27 mouse cellular contexts compared by ENCODE assay signal in genomic region chr5:31360955-31361354, GRCm38 (mm10).
DNase-seq lines count a peak whose midpoint lies in the region; ATAC-seq and TF ChIP-seq lines count a peak whose summit lies in the region.
"Had no signal": no experiment of that assay in that cellular context is flagged by ENCODE, and none has a peak within 500 bp of the region (broad histone marks: within the 10 kb centered on the region; RNA-seq: fewer than 3 reads in every experiment).

No protein-coding gene starts in this region.

- no peak for TF ChIP-seq POLR2A in ES-Bruce4 (IDR thresholded peaks at IDR 0.05; ENCODE audit: insufficient read depth, low read length)
- no peak for TF ChIP-seq POLR2A in small intestine, adult 2 months (IDR thresholded peaks at IDR 0.05; ENCODE audit: low read depth, low read length)

- H3K27ac ChIP-seq in ES-Bruce4 (ENCODE audit: insufficient read depth, low read length): no peak overlapping the region
- no peak overlapping the region for H3K27ac ChIP-seq in small intestine, adult 2 months (ENCODE audit: insufficient read depth, low read depth, low read length)
- H3K27ac ChIP-seq in midbrain, postnatal 0 days (ENCODE audit: low read depth, low read length): no peak overlapping the region
- H3K27ac ChIP-seq: embryonic facial prominence, embryonic 15.5 days; heart, embryonic 10.5 days; hindbrain, embryonic 12.5 days; kidney, postnatal 0 days; layer of hippocampus, adult 2 months; limb, embryonic 15.5 days; neural tube, embryonic 15.5 days had no signal

- TF ChIP-seq CTCF in ES-Bruce4 (IDR thresholded peaks at IDR 0.05; ENCODE audit: low read depth, low read length): peak; percentile 67
- peak; percentile 32; the same call in 1 of the 2 replicates for TF ChIP-seq CTCF in small intestine, adult 2 months (IDR thresholded peaks at IDR 0.05; ENCODE audit: extremely low read depth, insufficient read length, insufficient replicate concordance, low read depth, low read length)
- no peak for TF ChIP-seq CTCF in midbrain, postnatal 0 days (IDR thresholded peaks at IDR 0.05)

- no peaks in the 10 kb centered on the region for H3K27me3 ChIP-seq in ES-Bruce4 (ENCODE audit: control insufficient read depth, insufficient read depth, low read length, poor library complexity, severe bottlenecking)
- H3K27me3 ChIP-seq in small intestine, adult 2 months (ENCODE audit: control insufficient read depth, insufficient read depth, low read length): no peaks in the 10 kb centered on the region
- no peaks in the 10 kb centered on the region for H3K27me3 ChIP-seq in midbrain, postnatal 0 days (ENCODE audit: insufficient read depth, low read length)
- H3K27me3 ChIP-seq: embryonic facial prominence, embryonic 15.5 days; hindbrain, embryonic 12.5 days; limb, embryonic 15.5 days; megakaryocyte, embryonic 14.5 days; neural tube, embryonic 15.5 days had no signal

- no peaks in the 10 kb centered on the region; the same call in 1 of the 2 replicates for H3K9me3 ChIP-seq in ES-Bruce4 (replicated peaks; ENCODE audit: control insufficient read depth, insufficient read depth, low read length, poor library complexity, severe bottlenecking)
- no peaks in the 10 kb centered on the region for H3K9me3 ChIP-seq in midbrain, postnatal 0 days (ENCODE audit: low read length)
- H3K9me3 ChIP-seq: embryonic facial prominence, embryonic 15.5 days; heart, embryonic 10.5 days; hindbrain, embryonic 12.5 days; limb, embryonic 15.5 days; neural tube, embryonic 15.5 days had no signal

- DNase-seq in kidney, adult 9 months: peak; percentile 18
- DNase-seq in kidney, adult 18-20 months: no peak
- peak; percentile 31 for DNase-seq in A20 (ENCODE audit: low read depth, low spot score)
- DNase-seq in midbrain, postnatal 0 days (ENCODE audit: low spot score): no peak
- no peak for DNase-seq in left cerebral cortex, postnatal 25 days (ENCODE audit: low spot score in 2 of 2)
- DNase-seq: adrenal gland, postnatal 10 days; cerebellum, adult 18-20 months; cerebellum, postnatal 25 days; forebrain, postnatal 0 days; gastrocnemius, postnatal 36 days; heart, postnatal 10 days; layer of hippocampus, postnatal 36 days; midbrain, embryonic 14.5 days; right cerebral cortex, postnatal 14 days had no signal

- no peaks in the 10 kb centered on the region for H3K4me1 ChIP-seq in ES-Bruce4 (ENCODE audit: control insufficient read depth, insufficient read depth, low read length)
- no peaks in the 10 kb centered on the region for H3K4me1 ChIP-seq in small intestine, adult 2 months (ENCODE audit: control insufficient read depth, insufficient read depth, insufficient read length, low read length)
- H3K4me1 ChIP-seq in midbrain, postnatal 0 days (ENCODE audit: insufficient read depth, low read length): no peaks in the 10 kb centered on the region
- H3K4me1 ChIP-seq: embryonic facial prominence, embryonic 15.5 days; heart, embryonic 10.5 days; hindbrain, embryonic 12.5 days; limb, embryonic 15.5 days; megakaryocyte, embryonic 14.5 days; neural tube, embryonic 15.5 days had no signal

- 79% methylated on average over 6 of the region's 6 CpGs for WGBS in small intestine, adult 2 months
- 83% methylated on average over 6 of the region's 6 CpGs for whole genome bisulfite sequencing in midbrain, postnatal 0 days

- ATAC-seq in midbrain, postnatal 0 days (ENCODE audit: low FRiP score): no peak
- ATAC-seq: activated CD4-positive, CD25-positive, alpha-beta regulatory T cell, adult 4 months; forebrain, postnatal 0 days; inflammation-experienced regulatory T-cells, adult 6 months had no signal

- H3K36me3 ChIP-seq in ES-Bruce4 (ENCODE audit: control insufficient read depth, insufficient read depth, low read length, poor library complexity, severe bottlenecking): no peaks in the 10 kb centered on the region
- H3K36me3 ChIP-seq in small intestine, adult 2 months (ENCODE audit: control insufficient read depth, insufficient read depth, low read length): no peaks in the 10 kb centered on the region
- no peaks in the 10 kb centered on the region for H3K36me3 ChIP-seq in midbrain, postnatal 0 days (ENCODE audit: insufficient read depth, low read length)
- H3K36me3 ChIP-seq: embryonic facial prominence, embryonic 15.5 days; heart, embryonic 10.5 days; hindbrain, embryonic 12.5 days; limb, embryonic 15.5 days; neural tube, embryonic 15.5 days had no signal

- intact Hi-C loops in left cerebral cortex, postnatal 25 days (cut with DNase I): no loop called here

- H3K4me2 ChIP-seq in midbrain, postnatal 0 days (ENCODE audit: low read depth, low read length, poor library complexity, severe bottlenecking): no peak overlapping the region
- H3K4me2 ChIP-seq: embryonic facial prominence, embryonic 15.5 days; hindbrain, embryonic 12.5 days; limb, embryonic 15.5 days; neural tube, embryonic 15.5 days had no signal

- no peak overlapping the region for H3K4me3 ChIP-seq in ES-Bruce4 (ENCODE audit: low read depth, low read length)
- no peak overlapping the region for H3K4me3 ChIP-seq in small intestine, adult 2 months (ENCODE audit: low read depth, low read length)
- no peak overlapping the region for H3K4me3 ChIP-seq in midbrain, postnatal 0 days (ENCODE audit: low read depth, low read length)
- H3K4me3 ChIP-seq: embryonic facial prominence, embryonic 15.5 days; heart, embryonic 10.5 days; hindbrain, embryonic 12.5 days; layer of hippocampus, adult 2 months; limb, embryonic 15.5 days; megakaryocyte, embryonic 14.5 days; myocyte; neural tube, embryonic 15.5 days had no signal

- no peak for TF ChIP-seq EP300 in ES-Bruce4 (IDR thresholded peaks at IDR 0.05; ENCODE audit: insufficient read depth, low read depth, low read length)

- H3K9ac ChIP-seq in ES-Bruce4 (ENCODE audit: low read depth, poor library complexity, severe bottlenecking): no peak overlapping the region
- no peak overlapping the region for H3K9ac ChIP-seq in midbrain, postnatal 0 days (replicated peaks; ENCODE audit: low read length, poor library complexity, severe bottlenecking)
- H3K9ac ChIP-seq: embryonic facial prominence, embryonic 15.5 days; forebrain, postnatal 0 days; hindbrain, embryonic 12.5 days; limb, embryonic 15.5 days; neural tube, embryonic 15.5 days had no signal

Comparison
In these comparisons a context has a peak if more than half of its experiments do, and no peak if none do; other contexts are left out.
1. DNase-seq: peak in kidney, adult 9 months (single experiment) and A20 (single experiment); none in kidney, adult 18-20 months (single experiment), midbrain, postnatal 0 days (single experiment) and left cerebral cortex, postnatal 25 days (0 of 2).